Mouse (Mus musculus): ENCODE results near the gene Ttyh2. TPM values are rescaled to one million over a fixed set of nuclear protein-coding genes. Genes with fewer than 3 reads are reported as not detected.

The Ttyh2 gene
- 10 to 100 TPM; 20.8 to 31.0 TPM for total RNA-seq (2021)

- intact Hi-C loops (cut with DNase I), result loop anchor here (5.0 to 10.0 kb wide), 3 partner anchors 52 to 239 kb away; partner anchors contain the start of genes Btbd17, Dnaic2 and Gpr142
- DNase-seq (ENCODE audit: low spot score in 2 of 2), result peak; percentile 38 to 44
Measured at GRCm38 (mm10) chr11:114675341-114675825, at the start of gene Ttyh2. Gene Ttyh2 (plus strand): TSS chr11:114675431.

GRCm38 (mm10) chr11:114626071-114626690 lies 49.0 kb upstream of the Ttyh2 start:
- intact Hi-C loops (cut with DNase I), result no loop called here
- no peak for DNase-seq (ENCODE audit: low spot score in 2 of 2)

DNA sequence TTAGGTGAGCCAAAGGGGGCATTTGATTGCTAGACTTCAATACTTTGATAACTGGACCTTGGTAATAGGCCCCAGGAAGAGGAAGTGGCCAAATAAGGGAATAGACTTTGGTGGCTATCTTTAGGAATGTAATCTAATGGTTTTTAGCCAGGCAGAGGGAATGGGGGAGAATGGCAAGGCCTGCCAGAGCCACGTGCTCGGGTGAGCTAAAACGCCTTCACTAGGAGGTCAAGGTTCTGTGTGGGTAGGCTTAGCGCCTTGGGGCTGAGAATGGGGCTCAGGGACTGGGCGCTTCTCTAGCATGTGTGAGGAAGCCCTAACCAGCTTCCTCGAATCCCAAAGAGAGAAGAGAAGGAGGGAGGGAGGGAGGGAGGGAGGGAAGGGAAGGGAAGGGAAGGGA lies 48.2 kb upstream of the Ttyh2 start:
- intact Hi-C loops (cut with DNase I), result no loop called here
- no peak for DNase-seq (ENCODE audit: low spot score in 2 of 2)

- no peak for DNase-seq (ENCODE audit: low spot score in 2 of 2)
- intact Hi-C loops (cut with DNase I), result no loop called here
Measured at GRCm38 (mm10) chr11:114628032-114628431, 47.2 kb upstream of the Ttyh2 start.

- intact Hi-C loops (cut with DNase I), result loop anchor here (10.0 kb wide), 1 partner anchor 925 kb away; no protein-coding TSS in a partner anchor
- DNase-seq (ENCODE audit: low spot score in 2 of 2), result no peak
Measured at GRCm38 (mm10) chr11:114630044-114630443, 45.2 kb upstream of the Ttyh2 start.

DNA sequence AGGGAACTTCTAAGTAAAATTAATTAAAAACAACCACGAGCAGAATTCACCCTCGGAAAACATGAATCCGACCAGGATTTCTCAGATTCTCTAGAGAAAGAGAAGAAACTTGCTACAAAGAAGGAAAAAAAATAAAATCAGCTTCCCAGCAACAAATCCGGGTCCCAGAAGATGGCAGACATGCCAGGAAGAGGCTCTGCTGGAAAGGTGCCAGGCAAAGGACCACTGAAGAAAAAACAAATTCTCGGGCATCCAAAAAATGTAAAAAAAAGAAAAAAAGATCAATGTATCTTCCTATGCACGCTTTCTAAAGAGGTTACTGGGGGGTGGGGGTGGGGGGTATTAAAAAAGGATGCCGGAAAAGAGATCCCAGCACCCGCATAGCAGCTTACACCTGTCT lies 43.0 kb upstream of the Ttyh2 start:
- intact Hi-C loops (cut with DNase I), result loop anchor here (10.0 kb wide), 1 partner anchor 927 kb away; no protein-coding TSS in a partner anchor
- no peak for DNase-seq (ENCODE audit: low spot score in 2 of 2)

- peak; percentile 79 to 85 for DNase-seq (ENCODE audit: low spot score in 2 of 2)
- intact Hi-C loops (cut with DNase I), result loop anchor here (1.0 to 10.0 kb wide), 4 partner anchors 113 to 931 kb away; no protein-coding TSS in a partner anchor
Measured at GRCm38 (mm10) chr11:114636292-114636691, 38.9 kb upstream of the Ttyh2 start.

- intact Hi-C loops (cut with DNase I), result loop anchor here (1.0 to 10.0 kb wide), 4 partner anchors 114 to 932 kb away; no protein-coding TSS in a partner anchor
Measured at GRCm38 (mm10) chr11:114636727-114637505, 38.3 kb upstream of the Ttyh2 start.

GRCm38 (mm10) chr11:114638647-114639290 lies 36.5 kb upstream of the Ttyh2 start:
- intact Hi-C loops (cut with DNase I), result loop anchor here (5.0 to 10.0 kb wide), 2 partner anchors 756 to 934 kb away; no protein-coding TSS in a partner anchor
- no peak for DNase-seq (ENCODE audit: low spot score in 2 of 2)

More at GRCm38 (mm10) chr11:114636727-114637505, 38.3 kb upstream of the Ttyh2 start:
- peak; percentile 42 to 60 for DNase-seq (ENCODE audit: low spot score in 2 of 2)

DNA sequence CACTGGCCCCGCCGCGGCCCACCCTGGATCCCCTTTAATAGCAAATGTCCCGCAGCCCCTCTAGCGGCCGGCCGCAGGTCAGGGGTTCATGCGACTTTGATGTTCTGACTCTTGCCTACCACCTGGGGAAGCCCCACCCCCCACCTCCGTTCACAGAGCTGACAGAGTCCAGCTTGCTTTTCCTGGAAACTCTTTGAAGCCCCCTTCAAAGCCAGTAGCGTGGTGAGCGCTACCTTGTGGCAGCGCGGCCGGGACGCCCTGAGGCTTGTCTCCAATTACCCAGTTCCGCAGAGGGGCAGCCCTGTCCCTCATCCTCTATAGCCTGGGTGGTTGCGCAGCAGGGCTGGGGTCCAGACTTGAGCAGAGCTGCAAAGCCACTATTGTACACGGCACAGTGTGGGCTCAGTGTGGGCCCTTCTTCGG lies 35.5 kb upstream of the Ttyh2 start:
- no peak for DNase-seq (ENCODE audit: low spot score in 2 of 2)

DNA sequence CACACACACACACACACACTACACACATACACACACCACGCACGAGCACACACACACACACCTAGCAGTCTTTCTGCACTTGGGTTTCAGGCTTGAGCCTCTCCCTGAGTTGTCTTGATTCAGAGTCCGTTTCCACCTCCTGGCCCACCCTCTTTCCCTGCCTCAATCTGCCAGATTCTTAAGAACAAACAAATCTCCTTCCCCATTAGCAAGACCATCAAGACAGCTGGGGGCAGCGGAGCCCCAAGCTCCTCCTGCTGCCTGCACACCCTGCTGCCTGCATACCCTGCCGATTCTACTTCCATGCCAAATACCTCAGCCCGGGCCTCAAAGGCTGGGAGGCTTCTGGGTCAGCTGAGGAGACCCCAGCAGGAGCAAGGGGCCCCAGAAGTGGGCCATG lies 34.6 kb upstream of the Ttyh2 start:
- intact Hi-C loops (cut with DNase I), result no loop called here
- DNase-seq (ENCODE audit: low spot score in 2 of 2), result no peak

More for the DNA sequence above, 35.5 kb upstream of the Ttyh2 start:
- intact Hi-C loops (cut with DNase I), result loop anchor here (5.0 to 10.0 kb wide), 2 partner anchors 757 to 935 kb away; no protein-coding TSS in a partner anchor

- intact Hi-C loops (cut with DNase I), result no loop called here
Measured at GRCm38 (mm10) chr11:114641136-114641535, 34.1 kb upstream of the Ttyh2 start.

GRCm38 (mm10) chr11:114642184-114642583 lies 33.0 kb upstream of the Ttyh2 start:
- intact Hi-C loops (cut with DNase I), result no loop called here

More at GRCm38 (mm10) chr11:114641136-114641535, 34.1 kb upstream of the Ttyh2 start:
- DNase-seq (ENCODE audit: low spot score in 2 of 2), result no peak

DNA sequence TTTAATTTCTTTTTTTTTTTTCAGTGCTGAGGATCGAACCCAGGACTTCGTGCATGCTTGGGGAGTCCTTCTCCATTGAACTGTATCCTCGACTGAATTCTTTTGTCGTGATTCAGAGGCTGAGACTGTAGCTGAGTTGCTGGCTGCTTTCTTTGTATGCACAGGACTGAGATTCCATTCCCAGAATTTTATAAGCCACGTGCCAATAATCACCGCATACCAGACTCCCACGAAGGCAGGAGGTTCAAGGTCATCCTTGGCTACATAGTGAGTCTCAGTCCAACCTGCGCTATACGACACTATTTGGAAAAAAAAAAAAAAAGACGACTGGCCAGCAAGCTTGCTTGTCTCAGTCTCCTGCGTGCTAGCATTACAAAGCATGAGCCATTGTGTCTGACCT lies 32.3 kb upstream of the Ttyh2 start:
- intact Hi-C loops (cut with DNase I), result no loop called here
- no peak for DNase-seq (ENCODE audit: low spot score in 2 of 2)

More at GRCm38 (mm10) chr11:114642184-114642583, 33.0 kb upstream of the Ttyh2 start:
- no peak for DNase-seq (ENCODE audit: low spot score in 2 of 2)

DNA sequence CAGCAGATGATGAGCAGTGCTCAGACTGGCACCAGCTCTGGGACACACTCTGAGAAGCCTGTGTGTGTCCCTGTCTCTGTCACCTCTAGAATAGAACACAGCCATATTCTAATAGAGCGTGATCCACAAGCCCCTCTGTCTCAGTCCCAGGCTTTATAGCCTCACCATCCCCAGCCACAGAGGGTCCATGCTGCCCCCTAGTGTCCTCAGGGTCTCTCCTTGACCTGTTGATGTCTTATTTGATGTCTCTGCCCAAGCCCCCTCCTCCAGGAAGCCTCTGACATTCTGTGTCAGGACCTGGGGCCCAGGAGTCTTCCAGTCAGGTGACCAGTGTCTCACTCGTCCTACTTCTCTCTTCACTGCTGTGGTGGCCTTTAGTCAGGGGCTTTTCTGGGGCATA lies 31.1 kb upstream of the Ttyh2 start:
- no peak for DNase-seq (ENCODE audit: low spot score in 2 of 2)
- intact Hi-C loops (cut with DNase I), result no loop called here

GRCm38 (mm10) chr11:114649510-114649909 lies 25.7 kb upstream of the Ttyh2 start:
- intact Hi-C loops (cut with DNase I), result no loop called here
- DNase-seq (ENCODE audit: low spot score in 2 of 2), result no peak

DNA sequence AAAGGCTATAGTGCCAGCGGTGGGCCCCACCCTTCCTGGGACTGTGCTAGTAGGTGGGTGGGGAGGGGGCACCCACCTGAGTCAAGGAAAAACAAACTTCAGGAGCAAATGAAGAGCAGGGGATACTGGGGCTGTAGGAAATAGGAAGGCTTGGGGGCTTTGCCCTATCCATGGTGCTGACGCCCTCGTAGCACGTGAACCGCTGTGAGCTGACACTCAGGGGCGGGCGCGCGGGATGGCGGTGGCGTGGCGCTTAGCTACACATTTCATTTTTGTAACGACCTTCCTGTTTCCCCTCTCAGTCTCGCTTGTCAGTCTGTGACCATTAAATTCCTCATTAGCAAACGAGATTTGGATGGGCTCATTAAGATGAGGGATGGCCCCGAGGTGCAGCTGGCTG lies 22.7 kb upstream of the Ttyh2 start:
- intact Hi-C loops (cut with DNase I), result no loop called here
- DNase-seq (ENCODE audit: low spot score in 2 of 2), result no peak

- DNase-seq (ENCODE audit: low spot score in 2 of 2), result no peak
- intact Hi-C loops (cut with DNase I), result no loop called here
Measured at GRCm38 (mm10) chr11:114653664-114654063, 21.6 kb upstream of the Ttyh2 start.

DNA sequence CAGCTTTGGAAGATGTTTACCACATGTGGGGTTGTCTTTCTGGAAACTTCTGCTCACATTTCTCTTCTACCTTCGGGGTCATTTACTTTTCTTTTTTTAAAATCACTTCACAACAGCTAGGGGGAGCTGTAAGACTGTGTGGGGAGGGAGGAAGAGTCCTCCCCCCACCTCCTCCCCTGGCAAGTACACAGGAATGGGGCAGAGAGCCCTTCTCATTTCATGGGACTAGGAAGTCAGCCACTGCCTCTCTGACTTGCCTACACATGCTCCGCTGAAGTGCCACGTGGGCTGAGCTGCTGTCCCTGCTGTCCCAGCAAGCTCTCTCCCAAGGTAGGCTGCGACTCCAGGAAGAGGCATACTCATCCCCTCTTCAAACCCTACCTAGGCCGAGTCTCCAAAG lies 20.7 kb upstream of the Ttyh2 start:
- intact Hi-C loops (cut with DNase I), result no loop called here
- DNase-seq (ENCODE audit: low spot score in 2 of 2), result no peak

All from left cerebral cortex, postnatal 36 days (tissue).